Mouse (Mus musculus) forelimb bud, embryonic 11.5 days (tissue): Measurements from ENCODE around the gene Ces1h.
"Not testable (repeated sequence)": the region's sequence is repeated elsewhere in the genome, so short reads cannot be mapped to it uniquely, and the experiment has no call there.

ENCODE experiments used
- DNase-seq: peaks from one replicate; pipeline ENCODE4 v3.0.0-alpha.2; 2012; ENCODE audit warnings: low read depth, low spot score

Ces1h gene

DNA sequence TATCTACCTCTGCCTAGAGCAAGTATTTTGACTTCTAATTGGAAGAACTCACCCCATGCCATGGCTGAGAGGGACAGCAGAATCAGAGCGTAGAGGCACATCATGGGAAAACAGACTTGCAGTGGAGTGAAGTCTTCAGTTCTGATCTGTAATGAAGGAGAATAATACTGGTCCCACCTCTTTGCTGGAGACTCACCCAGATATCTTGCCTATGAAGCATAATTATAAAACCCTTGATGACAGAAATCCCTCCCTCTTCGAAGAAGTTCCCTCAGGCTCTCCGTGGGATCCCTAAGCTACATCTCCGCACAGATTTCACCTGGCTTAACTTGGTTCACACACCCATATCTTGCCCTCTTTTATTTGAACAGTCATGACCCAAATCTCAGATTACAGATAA is at the start of gene Ces1h:
Gene Ces1h (minus strand): TSS at position 101 of the 400 bp plus-strand sequence.
- DNase-seq = no peak

DNA sequence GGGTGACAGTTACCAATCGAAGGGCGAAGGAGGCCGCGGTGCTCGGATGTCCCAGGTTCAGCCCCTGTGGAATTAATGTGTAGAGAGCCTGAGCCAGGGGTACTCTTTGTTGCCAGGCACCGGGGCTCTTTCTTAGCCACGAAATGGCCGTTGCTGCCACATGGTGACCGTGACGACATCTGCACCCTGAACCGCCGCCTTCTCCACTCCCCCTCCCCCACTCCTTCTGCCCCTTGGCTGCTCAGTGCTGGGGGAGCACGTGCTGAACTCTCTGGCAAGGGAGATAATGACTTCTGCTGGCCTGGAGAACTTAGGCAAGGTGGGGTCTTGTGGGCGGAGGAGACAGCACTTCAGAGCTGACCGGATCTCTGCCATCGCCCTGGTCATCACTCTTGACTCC is 47.7 kb upstream of the Ces1h start:
- no peak for DNase-seq

DNA sequence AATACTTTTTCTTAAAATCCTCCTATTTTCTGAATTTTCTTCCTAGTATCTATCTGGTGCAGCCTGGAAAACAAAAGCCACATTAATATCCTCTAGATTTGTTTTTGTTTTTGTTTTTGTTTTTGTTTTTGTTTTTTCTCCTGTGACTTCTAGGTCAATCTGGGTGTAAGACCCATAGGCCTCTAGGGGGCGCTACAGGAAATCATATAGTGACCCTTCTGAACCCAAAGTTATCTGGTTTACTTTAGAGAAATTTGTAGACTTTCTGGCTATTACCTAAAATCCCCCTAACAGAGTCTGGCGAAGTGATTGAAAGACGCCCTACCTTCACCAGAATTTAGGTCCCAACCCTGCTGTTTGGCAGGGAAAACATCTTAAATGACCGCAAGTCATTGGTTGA is 35.9 kb upstream of the Ces1h start:
- DNase-seq = no peak

DNA sequence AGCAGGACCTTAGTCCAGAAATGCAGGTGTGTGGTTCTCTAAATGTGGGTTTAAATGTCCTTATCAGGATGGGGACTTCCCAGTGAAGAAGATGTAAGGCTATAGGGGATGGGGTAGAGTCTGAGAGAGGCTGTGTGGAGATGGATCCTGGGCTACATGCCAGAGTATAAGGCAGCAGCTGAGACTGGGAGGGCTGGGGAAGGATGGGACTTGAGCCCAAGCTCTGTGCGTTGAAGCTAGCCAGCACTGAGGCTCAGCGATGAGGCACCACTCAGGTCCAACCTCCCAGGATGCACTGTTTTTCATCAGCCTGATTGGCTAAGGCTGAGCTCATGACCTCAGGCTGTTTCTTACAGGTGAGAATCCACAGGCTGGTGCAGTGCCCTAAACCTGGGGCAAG is 29.3 kb upstream of the Ces1h start:
- DNase-seq = no peak

DNA sequence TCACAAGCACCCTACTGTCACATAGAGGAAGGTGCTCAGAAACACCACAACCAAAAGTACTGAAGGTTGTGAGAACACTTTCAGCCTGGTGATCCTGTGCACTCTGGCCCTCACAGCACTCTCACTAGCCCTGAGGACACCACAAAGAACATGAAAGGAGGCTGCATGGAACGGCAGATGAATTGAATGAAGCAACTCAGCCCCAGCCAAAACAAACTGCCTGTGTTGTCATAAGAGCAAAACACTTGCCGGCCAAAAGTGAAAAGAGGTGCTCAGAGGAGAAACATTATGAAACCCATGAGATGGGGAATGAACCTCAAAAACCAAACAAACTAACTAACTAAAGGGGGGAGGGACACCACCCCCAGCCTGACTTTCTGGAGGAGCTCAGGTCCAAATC is 20.2 kb upstream of the Ces1h start:
- DNase-seq = no peak

DNA sequence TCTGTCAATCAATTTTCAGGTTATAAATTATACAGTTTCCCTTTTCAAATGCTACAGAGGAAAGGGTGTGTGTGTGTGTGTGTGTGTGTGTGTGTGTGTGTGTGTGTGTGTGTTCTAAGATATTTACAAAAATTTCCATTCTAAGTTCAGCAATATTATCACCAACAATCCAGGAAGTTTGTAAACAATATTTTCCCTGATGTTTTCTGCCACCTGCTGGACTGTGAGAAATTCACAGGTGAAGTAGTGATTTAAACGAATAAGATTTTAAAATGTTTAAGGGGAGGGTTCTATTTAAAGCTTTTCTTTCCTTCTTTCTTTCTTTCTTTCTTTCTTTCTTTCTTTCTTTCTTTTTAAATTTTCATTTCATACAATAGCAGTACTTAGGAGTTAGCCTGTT is 18.5 kb upstream of the Ces1h start:
- no peak for DNase-seq

DNA sequence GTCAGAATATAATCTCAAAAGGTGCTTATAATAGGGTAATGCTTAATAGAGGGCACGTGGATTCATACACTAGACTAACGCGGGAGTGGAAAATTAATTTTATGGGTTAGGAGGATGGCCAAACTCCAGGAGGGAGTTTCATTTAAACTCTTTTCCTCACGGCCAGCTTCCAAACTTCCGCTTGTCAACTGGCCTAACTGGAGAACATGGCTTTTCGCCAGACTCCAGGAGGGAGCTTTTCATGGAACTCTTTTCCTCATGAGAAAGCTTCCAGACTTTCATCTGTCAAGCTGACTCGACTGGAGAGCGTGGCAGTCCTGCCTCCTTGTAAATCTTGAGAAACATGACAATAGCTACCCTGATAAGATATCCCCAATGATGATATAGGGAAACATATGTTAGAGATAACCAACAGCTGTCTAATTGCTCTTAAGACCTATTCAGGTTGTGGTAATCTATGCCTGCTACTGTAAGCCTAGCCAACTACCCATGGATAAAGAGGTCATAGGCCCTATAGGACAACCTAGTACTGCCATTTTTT is 14.6 kb upstream of the Ces1h start:
- not testable (repeated sequence) for DNase-seq

DNA sequence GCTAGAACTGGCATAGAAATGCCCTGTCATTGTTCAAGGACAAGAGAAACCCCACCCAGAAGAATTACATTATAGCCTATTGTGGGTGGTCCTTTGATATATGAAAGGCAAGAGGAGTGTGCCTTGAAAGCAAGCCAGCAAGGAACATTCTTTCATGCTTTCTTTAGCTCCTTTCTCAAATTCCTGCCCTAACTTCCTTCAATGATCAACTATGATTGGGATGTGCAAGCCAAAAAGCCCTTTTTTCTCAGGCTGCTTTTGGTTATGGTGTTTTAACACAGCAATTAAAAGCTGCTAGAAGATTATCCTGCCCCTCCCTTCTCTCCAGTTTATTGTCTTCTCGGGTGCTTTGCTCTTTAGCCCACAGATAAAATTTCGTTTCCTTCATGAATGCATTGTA is 10.0 kb downstream of the Ces1h start:
- no peak for DNase-seq

DNA sequence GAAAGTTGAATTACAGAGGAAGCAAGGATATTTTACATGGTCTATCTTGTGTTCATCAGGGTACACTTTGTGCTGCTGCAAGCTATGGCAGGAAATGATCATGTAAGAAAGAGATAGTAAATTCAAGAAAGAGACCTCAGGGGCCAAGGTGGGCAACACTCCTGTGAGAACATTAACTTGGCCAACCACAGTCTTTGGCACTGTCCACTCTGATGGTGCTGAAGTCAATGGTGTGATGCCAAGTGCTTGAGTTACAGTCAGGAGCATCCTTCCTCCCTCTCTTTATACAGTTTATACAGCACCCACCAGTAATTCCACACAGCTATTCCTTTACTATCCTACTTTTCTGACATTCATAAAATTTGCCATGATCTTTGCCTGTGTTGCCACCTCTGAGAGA is 19.4 kb downstream of the Ces1h start:
- peak; percentile 32 for DNase-seq

DNA sequence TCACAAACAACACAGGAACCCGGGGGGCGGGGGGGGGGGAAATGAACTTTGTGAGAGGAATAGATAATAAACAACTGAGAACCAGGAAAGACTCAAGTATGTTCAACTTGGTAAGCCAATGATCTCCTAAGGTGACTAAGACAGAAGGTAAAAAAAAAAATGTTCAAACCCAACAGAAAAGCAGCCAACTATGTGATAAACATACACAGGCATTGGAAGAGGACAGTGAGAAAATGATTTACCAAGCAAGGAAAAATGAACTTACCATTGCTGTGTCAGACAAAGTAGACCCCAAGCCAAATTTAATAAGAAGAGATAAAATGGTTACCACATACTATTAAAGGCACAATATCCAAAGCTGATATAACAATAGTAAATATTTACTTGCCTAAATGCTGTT is 40.0 kb downstream of the Ces1h start:
- no peak for DNase-seq

DNA sequence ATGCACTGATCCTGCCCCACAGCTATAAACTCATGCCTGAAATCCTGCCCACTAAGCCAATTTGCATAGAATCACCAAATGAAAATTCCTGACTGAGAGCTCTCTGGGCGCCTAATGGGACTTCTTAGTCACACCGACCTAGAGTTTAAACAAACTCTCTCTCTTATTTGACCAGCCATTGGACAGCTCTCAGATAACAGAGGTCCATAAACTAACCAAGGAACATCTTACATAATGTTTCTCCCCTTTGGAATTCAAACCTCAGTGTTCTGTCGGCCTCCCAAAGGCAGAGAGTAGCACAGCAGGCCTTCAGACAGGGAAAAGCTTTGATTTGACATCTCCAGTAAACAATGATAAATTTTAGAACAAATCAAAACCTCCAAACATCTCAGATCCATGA is 42.3 kb downstream of the Ces1h start, which contains the start of gene Ces1g:
Gene Ces1g (minus strand): TSS at position 102 of the 400 bp plus-strand sequence.
- DNase-seq = no peak

DNA sequence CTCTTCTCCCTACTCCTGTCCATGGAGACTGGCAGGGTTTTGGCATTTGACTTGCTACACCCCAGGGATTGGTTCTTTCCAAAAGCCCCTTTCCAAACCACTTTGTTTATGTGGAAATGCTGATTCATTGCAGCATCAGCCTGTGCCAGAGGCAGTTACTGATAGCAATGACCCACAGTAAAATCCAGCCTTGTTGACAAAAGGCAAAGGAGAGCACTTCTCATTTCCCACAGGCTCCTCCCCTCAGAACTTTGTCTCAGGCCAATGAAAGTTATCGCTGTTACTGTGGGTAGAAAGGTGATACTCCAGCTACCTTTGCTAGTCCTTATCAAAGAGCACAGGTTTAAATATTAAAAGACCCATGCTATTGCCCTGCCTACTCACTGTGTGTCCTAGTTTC is 46.8 kb downstream of the Ces1h start:
- no peak for DNase-seq

DNA sequence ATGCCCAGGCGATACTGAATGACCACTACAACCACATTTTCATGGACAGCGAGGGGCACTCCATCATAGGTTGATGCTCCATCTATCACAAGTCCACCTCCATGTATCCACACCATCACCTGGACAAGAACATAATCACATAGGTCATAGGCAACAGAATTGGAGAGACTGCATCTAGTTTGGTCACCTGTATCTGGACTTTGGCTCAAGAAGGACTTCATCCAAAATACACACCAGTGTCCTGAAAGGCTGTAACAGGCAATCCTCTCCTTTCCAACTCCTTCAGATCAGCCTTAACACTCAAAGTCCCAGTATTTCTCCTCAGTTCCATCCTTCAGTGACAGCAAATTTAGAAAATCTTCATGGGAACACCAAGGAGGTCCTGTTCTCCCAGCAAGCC is 48.4 kb downstream of the Ces1h start:
- no peak for DNase-seq

DNA sequence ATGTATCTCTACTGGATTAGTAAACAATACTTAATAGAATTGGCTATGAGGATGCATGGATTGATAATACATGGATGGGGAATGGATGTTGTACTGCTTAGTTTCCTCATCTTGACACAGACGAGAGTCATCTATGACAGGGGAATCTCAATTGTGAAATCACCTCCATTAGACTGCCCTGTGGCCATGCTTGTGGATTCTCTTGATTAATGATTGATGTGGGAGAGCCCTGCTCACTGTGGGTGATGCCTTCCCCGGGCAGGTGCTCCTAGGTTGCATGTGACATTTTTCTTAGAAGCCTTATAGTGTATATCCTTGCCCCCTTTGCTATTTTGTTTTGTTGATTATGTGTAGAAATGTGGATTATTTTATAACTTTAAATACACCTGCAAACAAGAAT is 54.4 kb downstream of the Ces1h start:
- DNase-seq = no peak

DNA sequence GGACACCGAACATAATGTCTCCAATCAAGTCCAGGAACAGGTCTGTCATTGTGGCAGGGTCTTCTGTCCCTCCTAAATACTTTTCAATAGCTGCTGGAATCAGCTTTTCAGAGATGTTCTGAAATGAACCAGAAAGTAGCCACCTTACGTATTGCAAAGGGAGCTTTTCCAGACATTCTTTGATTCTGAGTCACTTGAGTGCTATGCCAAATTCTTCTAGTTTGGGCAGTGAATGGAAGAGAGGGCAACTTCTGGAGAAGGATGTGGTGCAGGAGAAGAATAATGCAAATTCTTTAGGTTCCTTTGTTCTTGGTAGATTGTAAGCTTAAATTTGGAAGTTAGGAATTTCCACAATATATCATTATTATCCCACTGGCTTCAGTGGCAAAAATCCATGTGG is 62.5 kb downstream of the Ces1h start:
- DNase-seq = no peak

DNA sequence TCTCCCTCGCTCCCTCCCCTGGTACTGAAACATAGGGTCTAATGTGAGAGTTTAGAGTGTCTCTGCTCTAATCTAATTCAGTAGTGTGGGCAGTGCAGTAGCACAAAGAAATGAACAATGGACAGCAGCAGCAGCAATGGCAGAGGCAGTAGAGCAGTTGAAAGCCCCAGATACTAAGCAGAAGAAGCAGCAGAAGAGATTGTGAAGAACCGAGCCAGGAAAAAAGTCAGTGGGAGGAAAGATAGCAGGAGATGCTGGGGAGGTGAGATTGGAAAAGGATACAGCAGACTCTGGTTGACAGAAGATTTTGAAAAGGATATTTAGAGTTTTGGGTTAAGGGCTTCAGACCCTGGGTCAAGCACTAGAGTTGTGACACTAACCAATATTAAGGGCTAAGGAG is 64.0 kb downstream of the Ces1h start:
- DNase-seq = no peak
